Mouse (Mus musculus): ENCODE measurements at regions not wholly inside any gene's neighbourhood (a gene's known extent, or its start where the extent isn't known, plus 50 kb on each side); places are given as distances from the start of the nearest gene placed in this dataset.

DNA sequence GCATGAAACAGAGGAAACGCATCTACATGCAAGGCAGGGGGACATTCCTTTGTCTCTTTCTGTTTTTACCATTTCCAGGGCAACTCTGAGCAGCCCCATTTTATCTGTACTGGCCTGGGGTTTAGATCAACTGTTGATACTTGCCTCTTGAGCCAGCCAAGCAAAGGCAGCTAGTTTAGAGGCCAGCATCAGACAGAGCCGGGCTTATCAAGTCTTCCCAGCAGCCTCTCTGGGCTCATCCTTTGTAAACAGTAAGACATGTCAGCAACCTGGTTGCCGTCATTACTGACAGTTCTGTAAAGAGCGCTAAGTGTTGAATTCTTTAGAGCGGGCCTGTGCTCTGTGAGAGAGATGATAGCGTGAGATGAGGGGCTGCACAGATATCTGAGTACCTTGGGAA is 182.9 kb upstream of the Bmp4 start:
- TF ChIP-seq ZNF384 (IDR thresholded peaks at IDR 0.05; ENCODE audit: low read depth, low read length) (no peak), MAFK (IDR thresholded peaks at IDR 0.05; ENCODE audit: insufficient read depth, low read depth, low read length) (no peak), CHD2 (IDR thresholded peaks at IDR 0.05; ENCODE audit: low read depth, low read length) (no peak)
